Mouse (Mus musculus): ENCODE data around the gene Aak1.

GRCm38 (mm10) chr6:86850588-86850987 is 1.3 kb downstream of the Aak1 start:
- TF ChIP-seq CTCF (IDR thresholded peaks at IDR 0.05; ENCODE audit: low read depth) (no peak), EP300 (IDR thresholded peaks at IDR 0.05; ENCODE audit: low read depth) (no peak)

Measured in liver, postnatal 0 days (tissue).